In genomic region chr13:95999396-95999795, GRCm38 (mm10) we compare ENCODE assay signal across 19 mouse cellular contexts.
A peak's percentile ranks its signal among the peaks of the same experiment; 100 is the strongest.
DNase-seq lines count a peak whose midpoint lies in the region; ATAC-seq lines count a peak whose summit lies in the region.
"Had no signal": no experiment of that assay in that cellular context is flagged by ENCODE, and none has a peak within 500 bp of the region (broad histone marks: within the 10 kb centered on the region; RNA-seq: fewer than 3 reads in every experiment).

No protein-coding gene starts in this region.

- H3K27me3 ChIP-seq in kidney, embryonic 16.5 days (ENCODE audit: insufficient read depth, low read length), result no peaks in the 10 kb centered on the region
- H3K27me3 ChIP-seq: embryonic facial prominence, embryonic 13.5 days; heart, embryonic 15.5 days had no signal

- WGBS in kidney, embryonic 16.5 days, result 10% methylated on average over 10 of the region's 10 CpGs

- H3K9me3 ChIP-seq in kidney, embryonic 16.5 days (ENCODE audit: low read length), result 0 out of 2 replicates have a peak, but pooled peaks cover 4% of the 10 kb centered on the region
- H3K9me3 ChIP-seq: embryonic facial prominence, embryonic 13.5 days; heart, embryonic 15.5 days; midbrain, embryonic 15.5 days had no signal

- DNase-seq in embryo, embryonic 10 days (ENCODE audit: low spot score), result peak; percentile 12
- DNase-seq in embryo, embryonic 9.5 days (ENCODE audit: extremely low spot score), result no peak
- peak; percentile 30 for DNase-seq in embryo, embryonic 11.5 days (ENCODE audit: low read depth, low spot score)
- peak; percentile 72 for DNase-seq in mesoderm, embryonic 11.5 days (ENCODE audit: low read depth, low spot score)
- DNase-seq in adrenal gland, adult (ENCODE audit: inconsistent age in 2 of 2, low spot score in 1 of 2), result no peak
- no peak for DNase-seq in B cell, adult 2 months
- DNase-seq: adrenal gland, adult 2 months; cerebellum, postnatal 25 days; forebrain, postnatal 0 days; heart, adult 2 months; left cerebral cortex, postnatal 4 days; thymus, postnatal 36 days had no signal

- peak; percentile 70; the same call in 1 of the 2 replicates for ATAC-seq in kidney, embryonic 16.5 days (ENCODE audit: low FRiP score, low TSS enrichment)
- ATAC-seq in inflammation-experienced regulatory T-cells, adult 6 months, result no peak
- ATAC-seq: forebrain, postnatal 0 days; midbrain, embryonic 15.5 days had no signal

- H3K9ac ChIP-seq in kidney, embryonic 16.5 days (replicated peaks; ENCODE audit: low read length), result peak overlapping the region; percentile 9; the same call in 1 of the 2 replicates
- H3K9ac ChIP-seq: embryonic facial prominence, embryonic 13.5 days; forebrain, postnatal 0 days; heart, embryonic 15.5 days; liver, embryonic 14.5 days; midbrain, embryonic 15.5 days had no signal

- H3K36me3 ChIP-seq in kidney, embryonic 16.5 days (ENCODE audit: insufficient read depth, low read length), result no peaks in the 10 kb centered on the region
- H3K36me3 ChIP-seq: embryonic facial prominence, embryonic 13.5 days; heart, embryonic 15.5 days; midbrain, embryonic 15.5 days had no signal

- no peak overlapping the region for H3K4me3 ChIP-seq in kidney, embryonic 16.5 days (ENCODE audit: low read length)
- H3K4me3 ChIP-seq: embryonic facial prominence, embryonic 13.5 days; heart, adult 2 months; heart, embryonic 15.5 days; layer of hippocampus, adult 2 months; midbrain, embryonic 15.5 days had no signal

- H3K4me1 ChIP-seq in kidney, embryonic 16.5 days (ENCODE audit: insufficient read depth, low read length), result peaks cover 19% of the 10 kb centered on the region
- H3K4me1 ChIP-seq: heart, embryonic 15.5 days had no signal

- no peak overlapping the region for H3K27ac ChIP-seq in kidney, embryonic 16.5 days (ENCODE audit: low read length)
- H3K27ac ChIP-seq: embryonic facial prominence, embryonic 13.5 days; heart, adult 2 months; heart, embryonic 15.5 days; layer of hippocampus, adult 2 months; liver, embryonic 14.5 days; midbrain, embryonic 15.5 days had no signal

- H3K4me2 ChIP-seq in kidney, embryonic 16.5 days (replicated peaks; ENCODE audit: low read depth, low read length), result no peak overlapping the region; the same call in 1 of the 2 replicates
- H3K4me2 ChIP-seq: embryonic facial prominence, embryonic 13.5 days; heart, embryonic 15.5 days; midbrain, embryonic 15.5 days had no signal

Comparison
In these comparisons a context has a peak if more than half of its experiments do, and no peak if none do; other contexts are left out.
1. DNase-seq: peak in embryo, embryonic 10 days (single experiment), embryo, embryonic 11.5 days (single experiment) and mesoderm, embryonic 11.5 days (single experiment); none in embryo, embryonic 9.5 days (single experiment), adrenal gland, adult (0 of 2) and B cell, adult 2 months (0 of 2).